Mouse (Mus musculus) lung, postnatal 4 days (tissue): Measurements from ENCODE around the gene Esyt2.
A peak's percentile ranks its signal among the peaks of the same experiment; 100 is the strongest.
"Not testable (repeated sequence)": the region's sequence is repeated elsewhere in the genome, so short reads cannot be mapped to it uniquely, and the experiment has no call there.

ENCODE experiments used
- DNase-seq, 2 experiments: peaks; one replicate each; pipeline ENCODE4 v3.0.0; 2021

Esyt2 gene

DNA sequence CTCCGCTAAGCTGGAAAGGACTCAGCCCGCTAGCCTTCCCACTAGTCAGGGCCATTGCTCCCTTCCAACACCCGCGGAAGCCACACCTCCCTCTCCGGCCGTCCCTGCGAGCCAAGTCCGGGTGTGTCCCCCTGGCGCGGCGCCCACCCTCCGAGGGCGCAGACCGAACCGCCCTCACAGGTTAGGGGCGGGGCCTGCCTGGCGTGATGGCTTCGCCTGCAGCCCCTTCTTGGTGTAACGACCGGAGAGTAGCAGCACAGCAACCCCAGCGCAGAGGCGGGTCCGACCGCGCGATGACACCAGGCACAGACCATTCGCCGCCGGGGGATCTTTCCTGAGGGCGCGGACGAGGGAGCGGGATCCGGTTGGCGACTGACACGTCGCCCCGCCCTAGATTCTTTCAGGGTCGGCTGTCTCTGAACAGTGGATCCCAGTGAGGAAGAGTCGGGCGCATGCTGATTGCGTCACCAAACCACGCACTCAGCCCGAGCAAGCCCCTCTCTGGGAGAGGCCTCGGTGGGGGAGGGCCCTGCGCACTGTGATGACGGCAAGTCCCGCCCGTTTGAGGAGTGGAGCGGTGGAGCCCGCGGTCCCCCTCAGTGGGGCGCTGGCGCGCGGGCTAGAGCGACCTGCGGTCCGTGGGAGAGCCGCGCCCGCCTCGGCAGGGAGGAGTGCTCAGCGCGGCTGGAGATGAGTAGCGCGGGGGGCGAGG is at the start of gene Esyt2:
Gene Esyt2, plus strand, starts transcription at position 544 of the 712 bp plus-strand sequence.
- peak; percentile 100 for DNase-seq

DNA sequence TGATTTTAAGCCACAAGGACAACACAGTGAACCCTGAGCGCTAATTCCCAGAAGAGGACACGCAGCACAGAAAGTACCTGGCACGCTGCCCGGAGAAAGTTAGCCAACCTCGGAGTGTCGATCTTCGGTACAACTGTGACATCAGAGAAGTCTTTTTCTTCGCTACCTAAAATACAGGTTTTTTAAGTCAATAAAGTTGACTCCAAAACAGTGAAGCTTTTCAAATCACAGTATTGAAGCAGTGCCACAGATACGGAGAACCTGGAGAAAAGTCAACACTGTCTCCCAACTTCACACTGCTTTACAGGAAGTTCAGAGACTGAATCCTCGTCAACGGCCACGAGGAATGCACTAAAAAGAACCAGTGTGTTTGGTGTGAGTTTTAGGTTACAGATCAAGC is 49.4 kb upstream of the Esyt2 start:
- DNase-seq: peak; percentile 80 to 83

GRCm38 (mm10) chr12:116232061-116232460 is 48.9 kb upstream of the Esyt2 start:
- no peak for DNase-seq

DNA sequence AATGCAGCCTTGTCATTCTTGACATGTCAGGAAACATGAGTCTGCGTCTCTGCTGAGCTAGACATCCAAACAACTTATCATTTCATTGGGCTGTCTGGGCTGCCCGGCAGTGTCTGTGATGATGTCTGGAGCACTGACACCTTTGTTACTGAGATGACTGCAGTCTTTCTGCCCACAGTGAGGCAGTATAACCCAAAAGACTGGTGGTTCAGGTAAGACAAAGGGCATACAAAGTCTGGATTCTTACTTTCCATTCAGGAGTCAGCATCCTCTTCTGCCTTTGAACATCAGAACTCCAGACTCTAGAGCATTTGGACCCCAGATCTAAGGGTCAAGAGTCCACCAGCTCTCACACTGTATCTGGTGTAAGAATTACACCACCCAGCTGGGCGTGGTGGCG is 45.6 kb upstream of the Esyt2 start:
- no peak for DNase-seq

DNA sequence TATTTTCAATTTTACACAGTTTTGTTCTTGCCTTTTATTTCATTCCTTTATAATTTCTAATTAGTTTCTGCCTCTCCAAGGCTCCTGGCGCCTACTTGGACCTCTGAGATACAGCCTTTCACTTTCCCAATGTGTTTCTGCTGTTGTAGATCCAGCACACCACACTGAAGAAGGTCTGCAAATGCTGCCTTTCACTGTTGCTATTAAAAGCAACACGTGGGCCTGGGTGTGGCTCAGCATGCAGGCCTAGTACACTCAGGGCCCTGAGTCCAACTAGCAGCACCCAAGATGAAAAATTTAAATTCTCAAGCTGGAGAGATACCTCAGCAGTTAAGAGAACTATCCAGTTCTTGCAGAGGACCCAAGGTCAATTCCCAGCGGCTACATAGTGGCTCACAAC is 44.3 kb upstream of the Esyt2 start:
- DNase-seq: no peak

DNA sequence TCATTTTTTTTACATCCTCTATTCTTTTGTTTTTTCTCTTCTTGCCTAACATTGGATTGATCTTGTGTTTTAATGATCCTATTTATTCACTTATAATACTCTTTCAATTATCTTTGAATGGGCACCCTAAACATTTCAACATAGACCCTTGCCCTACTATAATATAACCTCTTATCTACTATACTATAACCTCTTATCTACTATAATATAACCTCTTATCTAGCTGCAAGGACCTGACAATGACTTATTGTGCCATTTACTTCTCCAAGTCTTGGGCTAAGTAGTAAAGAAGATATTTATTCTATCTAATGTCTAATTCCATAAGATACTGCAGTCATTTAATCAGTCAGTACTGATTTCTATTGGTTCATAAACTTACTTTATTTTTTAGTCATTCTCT is 42.6 kb upstream of the Esyt2 start:
- no peak for DNase-seq

DNA sequence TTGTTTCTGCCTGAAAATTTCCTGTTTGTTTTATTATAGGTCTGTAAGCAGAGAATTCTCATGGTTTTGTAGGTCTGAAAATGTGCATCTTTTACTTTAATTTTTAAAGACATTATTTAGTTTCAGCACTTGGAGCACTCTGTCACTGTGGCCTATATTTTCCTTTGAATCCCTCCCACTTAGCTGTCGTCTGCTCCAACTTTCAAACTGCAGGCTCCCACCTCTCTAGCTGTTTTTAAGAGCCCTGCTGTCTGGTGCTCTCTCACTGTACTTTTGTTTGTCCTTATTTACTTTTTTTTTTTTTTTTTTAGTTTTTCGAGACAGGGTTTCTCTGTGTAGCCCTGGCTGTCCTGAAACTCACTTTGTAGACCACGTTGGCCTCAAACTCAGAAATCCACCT is 42.2 kb upstream of the Esyt2 start:
- no peak for DNase-seq

DNA sequence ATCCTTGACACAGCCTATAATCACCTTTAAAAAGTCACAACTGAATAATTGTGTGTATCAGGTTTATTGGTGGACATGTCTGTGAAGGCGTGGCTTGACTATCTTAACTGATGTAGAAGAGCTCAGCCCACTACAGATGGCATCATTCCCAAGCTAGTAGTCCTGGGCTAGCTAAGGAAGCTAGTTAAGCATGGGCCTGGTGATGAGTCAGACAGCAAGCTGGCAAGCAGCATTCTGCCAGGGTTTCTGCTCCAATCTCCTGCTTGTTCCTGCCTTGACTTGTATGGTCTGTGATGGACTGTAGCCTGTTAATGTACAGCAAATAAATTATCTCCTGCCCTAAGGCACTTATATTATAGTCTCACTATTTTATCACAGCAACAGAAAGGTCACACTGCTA is 36.4 kb upstream of the Esyt2 start:
- DNase-seq: no peak

DNA sequence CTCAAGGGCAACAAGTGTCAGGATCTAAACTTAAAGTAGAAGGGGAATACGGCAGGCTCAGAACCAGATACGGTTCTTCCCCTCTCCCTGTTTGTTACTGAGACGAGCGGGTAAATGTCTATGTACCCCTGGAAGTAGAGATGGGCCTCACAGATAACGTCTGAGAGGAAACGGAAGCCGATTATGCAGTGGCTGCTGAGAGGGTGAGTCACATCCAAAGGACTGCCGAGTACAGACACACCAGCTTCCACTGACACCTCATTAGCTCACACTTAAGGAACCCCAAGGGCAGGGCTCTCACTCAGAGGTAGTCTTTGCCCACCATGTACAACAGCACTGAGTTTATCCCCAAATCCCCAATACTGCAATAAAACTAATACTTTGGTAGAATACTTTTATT is 26.3 kb upstream of the Esyt2 start:
- DNase-seq: no peak

DNA sequence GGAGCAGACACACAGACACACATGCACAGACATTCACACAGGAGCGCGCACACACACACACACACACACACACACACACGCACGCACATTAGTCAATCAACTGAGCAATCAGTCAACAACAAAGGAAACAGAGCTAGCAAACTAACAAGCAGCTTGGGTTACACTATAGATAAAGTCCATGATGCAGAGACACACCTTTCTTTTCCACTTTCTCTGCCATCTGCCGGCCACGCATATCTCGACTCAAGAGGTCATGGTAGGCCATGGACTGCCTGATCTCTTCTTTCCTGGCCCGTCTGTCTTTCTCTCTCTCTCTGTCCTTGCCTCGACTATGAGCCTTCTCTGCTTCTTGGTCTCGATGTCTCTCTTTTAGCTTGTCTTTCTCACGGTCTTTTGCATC is 25.4 kb upstream of the Esyt2 start:
- no peak for DNase-seq

- DNase-seq: no peak
Observed at GRCm38 (mm10) chr12:116258321-116258720, 22.7 kb upstream of the Esyt2 start.

- DNase-seq: peak; percentile 89 to 92
Observed at GRCm38 (mm10) chr12:116262555-116263341, 18.2 kb upstream of the Esyt2 start, which contains the start of gene Wdr60. TSS of gene Wdr60 (minus strand) at chr12:116263022.

- no peak for DNase-seq
Observed at GRCm38 (mm10) chr12:116264756-116265155, 16.2 kb upstream of the Esyt2 start.

DNA sequence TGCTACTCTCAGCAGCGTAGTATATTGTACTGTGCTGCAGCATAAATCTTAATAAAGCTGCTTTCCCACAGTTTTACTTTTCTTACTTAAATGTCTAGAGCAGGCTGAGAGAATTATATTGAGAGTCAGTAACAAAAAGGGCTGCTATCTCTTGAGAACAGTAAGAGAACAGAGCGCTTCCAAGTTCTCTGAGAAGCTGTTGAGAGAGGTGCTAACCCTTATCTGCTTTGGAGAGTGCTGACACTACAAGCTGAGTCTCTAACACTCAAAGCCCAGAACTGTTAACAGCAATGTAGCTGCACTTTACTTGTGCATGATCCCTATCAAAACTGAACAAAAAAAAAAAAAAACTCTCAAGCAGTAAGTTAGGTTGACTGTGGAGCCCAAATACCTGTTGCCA is 15.7 kb upstream of the Esyt2 start:
- no peak for DNase-seq

DNA sequence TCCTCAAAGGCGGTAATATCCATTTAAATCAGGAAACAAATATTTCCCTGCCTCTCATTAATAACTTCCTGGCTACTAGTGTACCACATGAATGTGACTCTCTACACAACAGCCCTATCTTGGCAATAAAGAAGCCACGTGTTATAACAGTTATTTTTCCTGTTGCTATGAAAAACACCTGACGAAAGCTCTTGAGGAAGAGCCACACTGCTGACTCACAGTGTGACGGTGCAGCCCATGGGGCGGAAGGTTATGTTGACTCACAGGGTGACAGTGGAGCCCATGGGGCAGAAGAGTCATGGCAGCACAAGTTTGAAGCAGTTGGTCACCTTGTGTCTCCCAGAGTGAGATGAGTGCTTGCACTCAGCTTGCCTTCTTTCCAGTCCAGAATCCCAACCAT is 11.5 kb upstream of the Esyt2 start:
- DNase-seq: no peak

DNA sequence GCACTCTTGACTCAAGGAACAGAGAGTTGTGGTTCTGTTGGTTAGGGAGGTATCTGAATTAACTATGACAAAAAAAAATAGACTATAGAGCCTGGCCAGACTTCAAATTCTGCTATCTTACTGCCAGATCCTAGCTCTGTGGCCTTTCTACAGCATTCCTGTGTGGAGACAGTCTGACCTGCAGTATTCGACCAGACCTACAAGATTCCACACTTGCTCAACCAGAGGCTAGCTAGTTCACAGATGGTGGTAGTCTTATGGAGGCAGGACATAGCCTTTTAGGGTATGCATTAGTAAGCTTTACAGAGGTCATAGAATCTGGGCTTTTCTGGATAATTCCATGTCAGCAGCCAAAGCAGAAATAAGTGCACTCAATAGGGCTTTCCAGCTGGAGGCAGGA is 10.5 kb upstream of the Esyt2 start:
- DNase-seq: no peak

DNA sequence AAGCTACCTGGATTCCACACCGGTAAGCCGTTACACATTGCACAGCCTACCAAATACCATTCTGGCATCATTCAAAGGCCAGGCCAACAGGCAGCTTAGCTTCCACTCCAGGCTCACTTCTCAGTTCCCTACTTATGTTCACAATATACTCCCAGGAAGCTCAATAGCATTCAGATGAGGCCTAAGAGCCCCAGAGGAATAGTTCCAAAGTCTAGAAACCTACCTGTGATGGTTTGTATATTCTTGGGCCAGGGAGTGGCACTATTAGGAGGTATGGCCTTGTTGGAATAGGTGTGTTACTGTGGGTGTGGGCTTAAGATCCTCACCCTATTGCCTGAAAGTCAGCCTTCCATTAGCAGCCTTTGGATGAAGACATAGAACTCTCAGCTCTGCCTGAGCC is 9.9 kb upstream of the Esyt2 start:
- DNase-seq: no peak

- DNase-seq: no peak
Observed at GRCm38 (mm10) chr12:116273733-116274132, 7.3 kb upstream of the Esyt2 start.

- not testable (repeated sequence) for DNase-seq
Observed at GRCm38 (mm10) chr12:116275086-116275485, 5.9 kb upstream of the Esyt2 start, which contains the start of gene Gm11027. TSS of gene Gm11027 (plus strand) at chr12:116275386.

- no peak for DNase-seq
Observed at GRCm38 (mm10) chr12:116275631-116276030, 5.4 kb upstream of the Esyt2 start.

DNA sequence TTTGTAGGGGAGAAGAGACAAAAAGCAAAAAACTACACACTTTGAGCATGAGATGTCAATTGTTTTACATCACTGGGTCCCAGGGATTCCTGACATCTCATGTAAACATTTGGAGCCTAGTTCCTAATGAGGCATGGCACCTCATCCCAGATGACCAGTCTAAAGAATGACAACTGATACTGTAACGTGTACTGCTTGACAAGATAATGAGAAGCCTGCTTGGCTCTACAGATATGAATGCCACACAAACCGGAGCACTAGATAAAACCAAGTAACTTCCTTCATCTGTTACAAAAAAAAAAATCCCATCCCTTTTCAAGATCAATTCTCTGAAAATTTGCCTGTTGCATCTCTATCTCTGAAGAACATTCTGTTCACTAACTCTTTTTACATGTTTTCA is 4.0 kb upstream of the Esyt2 start:
- no peak for DNase-seq

GRCm38 (mm10) chr12:116278541-116278940 is 2.5 kb upstream of the Esyt2 start:
- no peak for DNase-seq

DNA sequence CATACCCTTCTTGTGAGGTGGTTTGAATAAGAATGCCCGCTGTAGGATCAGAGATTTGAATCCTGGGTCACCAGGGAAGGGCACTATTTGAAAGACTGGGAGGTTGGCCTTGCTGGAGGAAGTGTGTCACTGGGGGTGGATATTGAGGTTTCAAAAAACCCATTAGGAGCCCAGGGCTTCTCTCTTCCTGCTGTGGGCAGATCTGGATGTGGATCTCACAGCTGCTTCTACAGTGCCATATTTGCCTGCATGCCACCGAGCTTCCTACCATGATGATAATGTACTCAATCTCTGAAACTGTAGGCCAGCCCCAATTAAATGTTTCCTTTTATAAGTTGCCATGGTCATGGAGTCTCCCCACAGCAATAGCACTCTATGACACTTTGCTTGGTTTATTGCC is 1.8 kb upstream of the Esyt2 start:
- DNase-seq: no peak

DNA sequence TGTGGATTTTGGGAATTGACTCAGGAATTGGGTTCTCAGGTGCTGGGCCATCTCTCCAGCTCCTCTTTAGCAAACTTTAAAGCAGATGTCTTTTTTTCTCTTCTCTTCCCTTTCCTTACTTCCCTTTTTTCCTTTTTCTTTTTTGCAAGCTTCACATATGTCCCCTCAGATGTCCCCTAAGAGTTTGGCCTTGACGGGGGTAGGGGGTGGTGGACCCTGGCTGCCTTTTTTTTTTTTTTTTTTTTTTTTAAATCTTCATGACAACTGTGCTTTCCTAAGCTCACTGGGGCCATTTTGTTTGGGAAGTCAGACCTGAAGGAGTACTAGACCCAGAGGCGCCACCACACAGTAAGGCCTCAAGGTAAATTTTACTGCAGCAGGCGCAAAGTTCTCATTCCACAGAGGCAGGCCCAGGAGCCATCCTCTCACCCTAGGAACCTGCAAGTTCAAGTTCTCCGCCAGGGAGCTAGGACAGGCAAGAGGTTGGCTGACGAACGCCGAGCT is 795 bp upstream of the Esyt2 start:
- no peak for DNase-seq
